Mouse (Mus musculus): ENCODE measurements around the gene Fap. TPM values are rescaled to one million over a fixed set of nuclear protein-coding genes. Genes with fewer than 3 reads are reported as not detected.
A peak's percentile ranks its signal among the peaks of the same experiment; 100 is the strongest.

Fap gene
- polyA plus RNA-seq, 1 experiment from 2014 or later: 0.34 TPM

- 57% methylated on average over 3 of the region's 3 CpGs for WGBS (ENCODE audit: insufficient replicate concordance)
- H3K4me3 ChIP-seq (ENCODE audit: low read depth, low read length): no peak overlapping the region
- no peak overlapping the region for H3K27ac ChIP-seq (ENCODE audit: low read length)
- H3K9ac ChIP-seq (ENCODE audit: low read depth, low read length): no peak overlapping the region
- no peaks in the 10 kb centered on the region for H3K27me3 ChIP-seq (ENCODE audit: control insufficient read depth, insufficient read depth, low read depth, low read length)
- H3K4me2 ChIP-seq (ENCODE audit: low read depth, low read length): no peak overlapping the region
- no peaks in the 10 kb centered on the region for H3K9me3 ChIP-seq (replicated peaks; ENCODE audit: control insufficient read depth, low read length)
- H3K4me1 ChIP-seq (ENCODE audit: control insufficient read depth, low read depth, low read length): no peaks in the 10 kb centered on the region; the same call in 1 of the 2 replicates
- ATAC-seq (ENCODE audit: low read depth): no peak
- no peaks in the 10 kb centered on the region for H3K36me3 ChIP-seq (ENCODE audit: control insufficient read depth, insufficient read depth)
Measured at GRCm38 (mm10) chr2:62591555-62591954, 17.7 kb upstream of the Fap start.

DNA sequence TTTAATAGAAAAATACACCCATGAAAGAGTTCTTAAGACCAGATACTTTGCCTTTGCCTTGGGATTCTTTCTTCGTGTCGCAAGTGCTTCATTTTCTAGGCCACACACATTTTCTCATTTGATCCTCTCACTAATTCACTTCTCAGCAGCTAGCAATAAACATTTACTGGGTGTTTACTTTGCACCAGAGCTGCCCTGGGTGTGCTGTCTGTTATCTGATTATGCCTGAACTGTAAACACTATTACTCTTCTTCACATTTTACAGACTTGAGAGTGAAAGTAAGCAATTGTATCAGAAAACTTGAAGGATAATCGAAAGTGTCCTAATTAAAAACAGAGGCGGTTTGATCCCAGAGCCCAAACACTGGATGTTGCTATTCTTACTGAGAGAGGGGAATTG is 15.5 kb upstream of the Fap start:
- peak; percentile 87 for ATAC-seq (ENCODE audit: low read depth)
- 58% methylated on average over 4 of the region's 4 CpGs for WGBS (ENCODE audit: insufficient replicate concordance)

DNA sequence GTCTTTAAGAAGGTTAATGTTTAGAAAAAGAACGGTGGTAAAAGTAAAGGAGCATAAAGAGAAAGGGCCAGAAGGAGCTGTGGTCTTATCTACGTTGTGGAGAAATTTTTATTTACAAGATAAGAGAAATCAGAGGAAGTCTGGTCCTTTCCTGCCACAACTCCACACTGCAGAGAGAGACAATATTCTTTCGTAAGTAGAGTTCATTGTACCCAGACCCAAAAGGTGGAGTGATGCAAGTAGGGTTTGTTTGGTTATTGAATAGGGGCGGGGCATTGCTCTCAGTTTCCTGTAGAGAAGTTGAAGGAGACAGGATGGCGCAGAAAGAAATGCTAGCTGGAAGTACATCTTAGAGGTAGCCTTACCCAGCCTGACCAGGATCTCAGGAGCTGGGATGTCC is 11.9 kb upstream of the Fap start:
- no peak for ATAC-seq (ENCODE audit: low read depth)
- Histone ChIP-seq H3K27ac (ENCODE audit: low read length) (no peak overlapping the region), H3K9me3 (replicated peaks; ENCODE audit: control insufficient read depth, low read length) (no peaks in the 10 kb centered on the region), H3K4me2 (ENCODE audit: low read depth, low read length) (no peak overlapping the region), H3K27me3 (ENCODE audit: control insufficient read depth, insufficient read depth, low read depth, low read length) (no peaks in the 10 kb centered on the region), H3K9ac (ENCODE audit: low read depth, low read length) (no peak overlapping the region), H3K36me3 (ENCODE audit: control insufficient read depth, insufficient read depth) (no peaks in the 10 kb centered on the region), H3K4me1 (ENCODE audit: control insufficient read depth, low read depth, low read length) (no peaks in the 10 kb centered on the region; the same call in none of the 2 replicates), H3K4me3 (ENCODE audit: low read depth, low read length) (no peak overlapping the region)
- WGBS (ENCODE audit: insufficient replicate concordance): 26% methylated on average over 5 of the region's 5 CpGs

More for the DNA sequence above, 15.5 kb upstream of the Fap start:
- Histone ChIP-seq H3K36me3 (ENCODE audit: control insufficient read depth, insufficient read depth) (no peaks in the 10 kb centered on the region), H3K4me1 (ENCODE audit: control insufficient read depth, low read depth, low read length) (no peaks in the 10 kb centered on the region; the same call in none of the 2 replicates), H3K4me2 (ENCODE audit: low read depth, low read length) (peak overlapping the region; percentile 30; the same call in 1 of the 2 replicates), H3K9me3 (replicated peaks; ENCODE audit: control insufficient read depth, low read length) (no peaks in the 10 kb centered on the region), H3K27ac (ENCODE audit: low read length) (peak overlapping the region; percentile 16; the same call in 1 of the 2 replicates), H3K4me3 (ENCODE audit: low read depth, low read length) (no peak overlapping the region; the same call in 1 of the 2 replicates), H3K27me3 (ENCODE audit: control insufficient read depth, insufficient read depth, low read depth, low read length) (no peaks in the 10 kb centered on the region), H3K9ac (ENCODE audit: low read depth, low read length) (no peak overlapping the region)

DNA sequence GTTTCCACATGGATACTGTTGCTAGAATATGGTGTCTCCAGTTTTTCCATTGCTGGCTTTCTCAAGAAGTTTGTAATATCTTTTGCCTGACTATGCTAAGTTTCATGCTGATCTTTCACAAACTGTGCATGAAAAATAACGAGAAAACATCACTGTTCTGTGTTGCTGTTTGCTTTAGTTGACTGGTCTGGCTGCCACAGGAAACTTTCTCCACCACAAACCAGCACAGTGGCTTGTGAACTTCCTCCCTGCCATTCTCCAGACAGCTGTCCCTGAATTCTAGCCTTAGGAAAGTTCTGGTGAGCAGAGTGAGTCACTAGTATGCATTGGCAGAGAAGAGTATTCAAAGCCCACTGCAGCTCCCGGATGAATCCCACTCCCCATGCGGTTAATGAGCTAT is 1.1 kb upstream of the Fap start:
- Histone ChIP-seq H3K9ac (ENCODE audit: low read depth, low read length) (no peak overlapping the region), H3K9me3 (replicated peaks; ENCODE audit: control insufficient read depth, low read length) (no peaks in the 10 kb centered on the region), H3K36me3 (ENCODE audit: control insufficient read depth, insufficient read depth) (no peaks in the 10 kb centered on the region), H3K4me1 (ENCODE audit: control insufficient read depth, low read depth, low read length) (no peaks in the 10 kb centered on the region), H3K27ac (ENCODE audit: low read length) (no peak overlapping the region), H3K4me3 (ENCODE audit: low read depth, low read length) (no peak overlapping the region), H3K4me2 (ENCODE audit: low read depth, low read length) (no peak overlapping the region), H3K27me3 (ENCODE audit: control insufficient read depth, insufficient read depth, low read depth, low read length) (no peaks in the 10 kb centered on the region)
- ATAC-seq (ENCODE audit: low read depth): no peak
- 15% methylated on average over 3 of the region's 3 CpGs for WGBS (ENCODE audit: insufficient replicate concordance)

DNA sequence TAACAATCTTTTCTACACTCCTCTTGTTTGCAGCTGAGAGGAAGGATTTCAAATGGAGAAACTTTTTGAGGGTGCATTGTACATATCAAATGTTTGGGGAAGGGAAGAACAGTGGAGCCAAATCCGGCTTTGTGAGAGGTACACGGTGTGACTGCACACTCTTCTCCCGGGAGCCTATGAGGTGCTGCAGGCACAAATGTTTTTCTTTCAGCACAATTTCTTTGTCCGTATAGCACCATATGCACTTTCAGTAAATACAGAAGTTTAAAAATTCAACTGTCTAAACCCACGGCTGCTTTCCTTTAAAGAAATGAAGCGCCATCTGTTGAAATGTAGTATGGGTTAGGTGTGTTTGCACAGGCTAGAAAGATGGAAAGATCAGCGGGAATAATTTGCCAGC is 375 bp upstream of the Fap start:
- Histone ChIP-seq H3K4me3 (ENCODE audit: low read depth, low read length) (no peak overlapping the region), H3K36me3 (ENCODE audit: control insufficient read depth, insufficient read depth) (no peaks in the 10 kb centered on the region), H3K4me2 (ENCODE audit: low read depth, low read length) (no peak overlapping the region), H3K4me1 (ENCODE audit: control insufficient read depth, low read depth, low read length) (no peaks in the 10 kb centered on the region), H3K27me3 (ENCODE audit: control insufficient read depth, insufficient read depth, low read depth, low read length) (no peaks in the 10 kb centered on the region), H3K9ac (ENCODE audit: low read depth, low read length) (no peak overlapping the region), H3K9me3 (replicated peaks; ENCODE audit: control insufficient read depth, low read length) (no peaks in the 10 kb centered on the region), H3K27ac (ENCODE audit: low read length) (no peak overlapping the region)
- 60% methylated on average over 7 of the region's 7 CpGs for WGBS (ENCODE audit: insufficient replicate concordance)
- no peak for ATAC-seq (ENCODE audit: low read depth)

DNA sequence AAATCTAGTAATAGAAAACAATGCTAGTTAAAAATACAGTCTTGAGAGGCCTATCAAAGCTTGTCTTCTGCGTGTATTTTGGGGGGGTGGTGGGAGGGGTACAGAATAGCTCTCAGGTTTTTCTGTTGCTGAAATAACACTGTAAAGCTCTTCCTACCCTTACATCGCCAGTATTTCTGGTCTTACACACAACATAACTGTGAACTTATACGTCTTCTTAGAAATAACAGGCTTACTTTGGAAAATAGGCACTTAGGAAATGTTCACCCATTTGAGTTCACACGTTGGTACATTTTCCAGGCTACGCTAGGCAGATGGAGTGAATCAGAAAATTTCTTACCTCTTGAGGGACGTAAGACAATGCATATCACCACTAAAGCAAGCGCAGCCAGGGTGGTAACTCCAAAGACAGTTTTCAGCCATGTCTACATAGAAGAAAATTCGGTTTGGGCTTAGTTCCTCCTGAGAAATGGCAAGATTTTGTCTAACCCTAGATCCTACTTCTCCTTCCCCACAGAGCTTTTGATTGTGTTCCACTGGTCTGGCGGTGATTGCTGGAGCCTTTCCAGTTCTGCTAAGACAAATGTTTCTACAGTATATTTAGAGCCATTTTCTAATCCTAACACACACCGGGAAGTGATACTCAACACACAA is 649 bp downstream of the Fap start:
- H3K4me3 ChIP-seq (ENCODE audit: low read depth, low read length): no peak overlapping the region
- ATAC-seq (ENCODE audit: low read depth): no peak
- no peaks in the 10 kb centered on the region for H3K9me3 ChIP-seq (replicated peaks; ENCODE audit: control insufficient read depth, low read length)
- no peak overlapping the region for H3K4me2 ChIP-seq (ENCODE audit: low read depth, low read length)
- WGBS (ENCODE audit: insufficient replicate concordance): 68% methylated on average over 10 of the region's 10 CpGs
- no peaks in the 10 kb centered on the region for H3K27me3 ChIP-seq (ENCODE audit: control insufficient read depth, insufficient read depth, low read depth, low read length)
- H3K27ac ChIP-seq (ENCODE audit: low read length): no peak overlapping the region
- H3K4me1 ChIP-seq (ENCODE audit: control insufficient read depth, low read depth, low read length): no peaks in the 10 kb centered on the region
- H3K9ac ChIP-seq (ENCODE audit: low read depth, low read length): no peak overlapping the region
- H3K36me3 ChIP-seq (ENCODE audit: control insufficient read depth, insufficient read depth): no peaks in the 10 kb centered on the region

- Histone ChIP-seq H3K4me3 (ENCODE audit: low read depth, low read length) (no peak overlapping the region), H3K27me3 (ENCODE audit: control insufficient read depth, insufficient read depth, low read depth, low read length) (no peaks in the 10 kb centered on the region), H3K36me3 (ENCODE audit: control insufficient read depth, insufficient read depth) (no peaks in the 10 kb centered on the region), H3K9ac (ENCODE audit: low read depth, low read length) (no peak overlapping the region), H3K4me2 (ENCODE audit: low read depth, low read length) (no peak overlapping the region), H3K27ac (ENCODE audit: low read length) (no peak overlapping the region), H3K9me3 (replicated peaks; ENCODE audit: control insufficient read depth, low read length) (no peaks in the 10 kb centered on the region), H3K4me1 (ENCODE audit: control insufficient read depth, low read depth, low read length) (no peaks in the 10 kb centered on the region)
- 63% methylated on average over 1 of the region's 1 CpGs for WGBS (ENCODE audit: insufficient replicate concordance)
- ATAC-seq (ENCODE audit: low read depth): no peak
Measured at GRCm38 (mm10) chr2:62564687-62565086, 9.2 kb downstream of the Fap start.

DNA sequence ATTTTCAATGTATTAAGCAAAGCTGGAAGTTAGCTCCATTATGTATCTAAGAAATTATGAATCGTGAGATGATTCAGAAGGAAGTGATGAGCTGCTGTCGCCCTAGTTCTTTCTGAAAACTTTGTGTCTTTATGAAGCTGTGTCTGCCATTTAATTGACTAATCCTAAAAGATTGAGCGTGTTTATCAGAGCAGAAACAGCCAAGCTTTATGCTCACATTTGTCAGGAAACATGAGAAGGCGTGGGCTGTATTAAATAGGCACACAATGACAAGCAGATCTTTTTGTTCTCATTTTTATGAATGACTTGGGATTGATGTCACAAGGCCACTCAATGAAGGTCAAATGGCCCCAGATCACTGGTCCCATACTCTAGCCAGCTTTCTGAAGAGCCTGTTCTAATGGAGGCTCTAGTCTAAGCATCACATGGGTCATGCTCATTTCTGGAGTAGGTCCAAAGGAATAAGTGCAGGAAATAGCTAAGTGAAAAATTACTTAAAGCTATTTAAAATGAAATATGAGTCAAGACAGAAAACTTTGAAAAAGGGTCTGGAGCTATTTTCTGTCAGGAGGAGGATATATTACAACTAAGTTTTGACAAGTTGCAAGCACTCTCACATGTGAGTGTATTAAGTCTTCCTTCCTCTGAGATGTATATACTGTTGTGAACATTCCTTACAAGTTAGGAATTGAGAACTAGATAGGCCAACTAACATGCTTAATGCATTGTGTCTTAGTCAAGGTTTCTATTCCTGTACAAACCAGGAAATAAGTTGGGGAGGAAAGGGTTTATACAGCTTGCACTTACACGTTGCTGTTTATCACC is 11.0 kb downstream of the Fap start:
- no peaks in the 10 kb centered on the region for H3K27me3 ChIP-seq (ENCODE audit: control insufficient read depth, insufficient read depth, low read depth, low read length)
- no peak overlapping the region for H3K9ac ChIP-seq (ENCODE audit: low read depth, low read length)
- H3K27ac ChIP-seq (ENCODE audit: low read length): no peak overlapping the region
- no peak overlapping the region for H3K4me2 ChIP-seq (ENCODE audit: low read depth, low read length)
- no peak overlapping the region for H3K4me3 ChIP-seq (ENCODE audit: low read depth, low read length)
- no peak for ATAC-seq (ENCODE audit: low read depth)
- H3K9me3 ChIP-seq (replicated peaks; ENCODE audit: control insufficient read depth, low read length): no peaks in the 10 kb centered on the region
- H3K4me1 ChIP-seq (ENCODE audit: control insufficient read depth, low read depth, low read length): no peaks in the 10 kb centered on the region
- WGBS (ENCODE audit: insufficient replicate concordance): 52% methylated on average over 5 of the region's 5 CpGs
- no peaks in the 10 kb centered on the region for H3K36me3 ChIP-seq (ENCODE audit: control insufficient read depth, insufficient read depth)

DNA sequence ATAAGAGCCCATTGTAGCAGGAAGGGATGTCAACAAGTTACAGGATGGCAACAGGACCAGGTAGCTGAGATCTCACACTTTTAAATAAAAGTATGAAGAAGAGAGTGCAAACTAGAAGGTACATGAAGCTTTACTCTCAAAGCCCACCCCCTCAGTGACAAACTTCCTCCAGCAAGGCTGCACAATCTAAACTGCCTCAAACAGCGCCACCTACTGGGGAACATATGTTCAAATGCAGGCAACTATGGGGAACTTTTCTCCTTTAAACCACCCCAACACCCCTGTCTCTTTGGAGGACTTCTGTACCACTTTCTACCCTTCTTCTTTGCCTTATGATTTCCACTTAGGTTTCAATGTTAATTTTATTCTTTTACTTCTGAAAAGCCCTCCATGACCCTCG is 16.5 kb downstream of the Fap start:
- no peaks in the 10 kb centered on the region for H3K36me3 ChIP-seq (ENCODE audit: control insufficient read depth, insufficient read depth)
- WGBS (ENCODE audit: insufficient replicate concordance): 63% methylated on average over 2 of the region's 2 CpGs

More for the DNA sequence above, 16.5 kb downstream of the Fap start:
- Histone ChIP-seq H3K4me2 (ENCODE audit: low read depth, low read length) (no peak overlapping the region), H3K4me3 (ENCODE audit: low read depth, low read length) (no peak overlapping the region), H3K9me3 (replicated peaks; ENCODE audit: control insufficient read depth, low read length) (peaks cover 2% of the 10 kb centered on the region; the same call in 1 of the 2 replicates), H3K27me3 (ENCODE audit: control insufficient read depth, insufficient read depth, low read depth, low read length) (no peaks in the 10 kb centered on the region), H3K4me1 (ENCODE audit: control insufficient read depth, low read depth, low read length) (no peaks in the 10 kb centered on the region), H3K27ac (ENCODE audit: low read length) (no peak overlapping the region), H3K9ac (ENCODE audit: low read depth, low read length) (no peak overlapping the region)
- no peak for ATAC-seq (ENCODE audit: low read depth)

Measured in liver, embryonic 16.5 days (tissue).